Mouse (Mus musculus): Measurements from ENCODE around the gene Tmcc3. TPM values are rescaled to one million over a fixed set of nuclear protein-coding genes. Genes with fewer than 3 reads are reported as not detected.
A peak's percentile ranks its signal among the peaks of the same experiment; 100 is the strongest.

Gene Tmcc3
- polyA plus RNA-seq, 1 experiment from 2014 or later: 12.5 TPM

DNA sequence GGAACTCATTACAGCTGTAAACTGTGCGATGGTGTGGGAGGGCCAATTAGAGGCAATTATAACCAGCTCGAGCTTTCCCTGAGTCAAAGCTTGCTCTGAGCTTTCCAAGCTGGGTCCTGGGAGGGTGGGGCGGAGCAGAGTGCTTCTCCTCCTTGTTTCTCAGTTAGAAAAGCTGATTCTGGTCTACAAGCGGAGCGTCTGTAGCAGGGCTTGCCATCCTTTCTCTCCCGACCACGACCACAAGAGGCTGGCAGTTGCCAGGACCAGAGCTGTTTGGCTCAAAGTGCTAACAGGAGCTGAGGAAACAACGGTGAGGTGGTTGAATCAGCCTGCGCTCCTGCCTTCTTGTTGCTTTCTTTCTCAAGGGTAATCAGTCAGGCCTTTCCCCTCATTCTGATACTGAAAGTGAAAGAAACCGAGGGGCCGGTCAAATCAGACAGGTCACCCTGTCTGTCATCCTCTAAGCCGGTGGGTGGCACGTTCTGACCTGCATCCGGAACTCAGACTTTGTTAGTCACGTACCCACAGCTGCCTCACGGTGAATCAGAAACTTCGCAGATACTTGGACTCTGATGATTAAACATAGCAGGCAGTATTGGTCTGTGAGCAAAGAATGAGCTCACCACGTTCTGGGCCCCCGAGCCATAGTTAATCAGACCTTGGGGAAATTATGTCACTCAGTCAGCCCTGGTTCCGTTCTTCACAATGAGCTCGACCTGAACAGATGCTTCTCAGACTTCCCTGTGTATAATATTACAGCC lies 233.7 kb downstream of the Tmcc3 start:
- 19% methylated on average over 21 of the region's 21 CpGs for WGBS
- Histone ChIP-seq H3K27ac (no peak overlapping the region), H3K36me3 (replicated peaks; ENCODE audit: control insufficient read depth, insufficient read depth) (no peaks in the 10 kb centered on the region), H3K4me3 (replicated peaks; ENCODE audit: low read length) (no peak overlapping the region), H3K9me3 (ENCODE audit: control insufficient read depth, low read length) (0 out of 2 replicates have a peak, but pooled peaks cover 8% of the 10 kb centered on the region), H3K4me2 (replicated peaks) (peak overlapping the region; percentile 32), H3K4me1 (replicated peaks; ENCODE audit: control insufficient read depth, insufficient read depth, low read length) (peaks cover 25% of the 10 kb centered on the region), H3K27me3 (ENCODE audit: control insufficient read depth, insufficient read depth, low read length) (no peaks in the 10 kb centered on the region), H3K9ac (peak overlapping the region; percentile 28; the same call in 1 of the 2 replicates)
- ATAC-seq (ENCODE audit: low FRiP score): peak; percentile 64; the same call in 1 of the 2 replicates
- DNase-seq (ENCODE audit: low spot score): peak; percentile 49

DNA sequence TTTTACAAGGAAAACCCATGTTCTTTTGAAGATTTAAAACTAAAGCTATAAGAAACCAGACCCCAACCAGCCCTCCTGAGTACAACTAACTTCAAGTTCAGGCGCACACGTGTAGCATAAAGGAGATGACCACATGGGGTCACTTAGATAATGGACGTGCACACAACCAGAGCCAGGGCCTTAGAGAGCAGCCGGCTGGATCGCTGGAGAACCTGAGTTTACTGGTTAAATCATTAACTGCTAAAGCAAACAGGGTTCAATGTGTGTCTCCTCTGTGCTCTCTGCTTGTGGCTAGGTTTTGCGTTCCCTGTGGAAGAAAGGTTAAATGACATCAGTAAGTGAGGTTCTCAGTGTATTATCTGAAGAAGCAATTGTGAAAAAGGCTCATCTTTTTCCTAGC lies 234.9 kb downstream of the Tmcc3 start:
- no peaks in the 10 kb centered on the region for H3K36me3 ChIP-seq (replicated peaks; ENCODE audit: control insufficient read depth, insufficient read depth)
- peaks cover 29% of the 10 kb centered on the region for H3K4me1 ChIP-seq (replicated peaks; ENCODE audit: control insufficient read depth, insufficient read depth, low read length)
- DNase-seq (ENCODE audit: low spot score) (no peak), ATAC-seq (ENCODE audit: low FRiP score) (no peak)
- WGBS: 64% methylated on average over 6 of the region's 6 CpGs
- H3K27ac ChIP-seq: no peak overlapping the region
- H3K9ac ChIP-seq: no peak overlapping the region
- 0 out of 2 replicates have a peak, but pooled peaks cover 2% of the 10 kb centered on the region for H3K9me3 ChIP-seq (ENCODE audit: control insufficient read depth, low read length)
- H3K4me2 ChIP-seq (replicated peaks): no peak overlapping the region
- H3K27me3 ChIP-seq (ENCODE audit: control insufficient read depth, insufficient read depth, low read length): no peaks in the 10 kb centered on the region
- no peak overlapping the region for H3K4me3 ChIP-seq (replicated peaks; ENCODE audit: low read length)

DNA sequence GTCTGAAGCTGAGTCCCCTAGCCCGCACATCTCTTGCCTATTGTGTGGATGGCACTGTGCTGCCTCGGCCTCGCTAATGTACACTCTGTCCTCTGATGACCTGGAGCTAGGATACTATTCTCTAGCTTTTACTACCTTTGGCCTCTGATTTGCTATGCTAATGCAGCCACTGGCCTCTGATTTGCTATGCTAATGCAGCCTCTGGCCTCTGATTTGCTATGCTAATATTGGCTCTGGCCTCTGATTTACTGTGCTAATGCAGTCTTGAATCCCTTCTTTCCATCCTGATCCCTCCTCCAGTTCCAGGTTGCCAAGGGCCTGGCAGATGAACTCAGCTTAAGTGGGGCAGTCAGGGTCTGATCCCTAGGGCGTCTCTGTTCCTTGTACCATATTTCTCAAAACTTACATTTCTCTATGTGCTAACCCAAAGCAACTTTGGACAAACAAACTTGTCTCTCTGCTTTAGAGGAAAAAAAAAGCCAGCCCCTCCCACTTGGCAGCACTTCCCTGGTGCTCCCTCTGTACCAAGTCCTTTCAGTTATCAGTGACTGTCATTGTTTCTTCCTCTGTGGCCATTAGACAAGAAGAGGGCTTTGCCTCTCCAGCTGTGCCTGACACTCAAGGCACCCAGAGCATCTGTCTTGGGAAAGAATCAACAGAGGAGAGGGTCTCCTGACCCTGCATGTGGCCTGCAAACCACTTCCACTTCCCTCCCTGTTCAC lies 237.9 kb downstream of the Tmcc3 start:
- Histone ChIP-seq H3K4me2 (replicated peaks) (no peak overlapping the region), H3K9me3 (ENCODE audit: control insufficient read depth, low read length) (no peaks in the 10 kb centered on the region), H3K36me3 (replicated peaks; ENCODE audit: control insufficient read depth, insufficient read depth) (no peaks in the 10 kb centered on the region), H3K4me3 (replicated peaks; ENCODE audit: low read length) (no peak overlapping the region), H3K27ac (no peak overlapping the region), H3K4me1 (replicated peaks; ENCODE audit: control insufficient read depth, insufficient read depth, low read length) (peaks cover 18% of the 10 kb centered on the region), H3K9ac (no peak overlapping the region), H3K27me3 (ENCODE audit: control insufficient read depth, insufficient read depth, low read length) (no peaks in the 10 kb centered on the region)
- WGBS: 42% methylated on average over 4 of the region's 4 CpGs
- DNase-seq (ENCODE audit: low spot score): no peak
- ATAC-seq (ENCODE audit: low FRiP score): no peak

DNA sequence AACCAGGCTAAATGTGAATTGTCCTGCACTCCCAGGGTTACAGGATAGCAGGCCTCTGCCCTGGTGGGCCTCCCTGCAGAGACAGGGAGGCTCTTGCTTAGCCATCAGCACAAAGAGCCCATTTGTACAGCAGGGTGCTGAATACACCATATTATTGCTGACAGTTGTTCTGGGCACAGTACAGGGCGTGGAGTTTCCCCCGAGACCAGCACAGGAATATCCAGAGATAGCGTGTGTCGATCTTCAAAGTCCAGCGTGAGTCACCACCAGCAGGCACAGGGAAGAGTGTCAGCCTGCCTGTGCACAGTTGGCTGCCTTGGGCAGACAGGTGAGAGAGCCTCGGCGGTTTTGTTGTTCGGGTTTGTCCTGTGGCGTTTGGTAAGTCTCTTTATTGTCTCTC lies 238.9 kb downstream of the Tmcc3 start:
- 52% methylated on average over 9 of the region's 9 CpGs for WGBS

DNA sequence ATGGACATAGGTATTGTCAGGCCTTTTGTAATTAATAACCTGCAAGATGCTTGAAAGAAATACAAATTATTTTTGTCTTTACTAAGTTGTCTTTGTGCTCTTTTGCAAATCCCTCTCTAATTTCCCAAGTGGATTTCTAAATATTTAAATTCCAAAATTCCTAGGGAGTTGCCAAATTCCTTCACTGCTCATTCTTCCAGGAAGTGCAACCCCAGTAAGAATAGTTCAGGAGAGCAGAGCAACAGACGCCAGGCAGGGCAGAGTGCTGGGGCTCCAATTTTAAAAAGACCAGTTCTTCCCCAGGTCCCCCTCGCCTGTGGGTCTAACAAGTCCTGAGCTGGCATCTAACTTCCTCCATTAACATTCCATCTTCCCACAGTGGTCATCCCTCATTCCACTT lies 239.3 kb downstream of the Tmcc3 start:
- H3K27ac ChIP-seq: no peak overlapping the region
- H3K36me3 ChIP-seq (replicated peaks; ENCODE audit: control insufficient read depth, insufficient read depth): no peaks in the 10 kb centered on the region
- no peak overlapping the region for H3K9ac ChIP-seq
- H3K4me2 ChIP-seq (replicated peaks): no peak overlapping the region
- DNase-seq (ENCODE audit: low spot score) (no peak), ATAC-seq (ENCODE audit: low FRiP score) (no peak)
- 70% methylated on average over 2 of the region's 2 CpGs for WGBS
- peaks cover 4% of the 10 kb centered on the region; the same call in 1 of the 2 replicates for H3K4me1 ChIP-seq (replicated peaks; ENCODE audit: control insufficient read depth, insufficient read depth, low read length)
- no peaks in the 10 kb centered on the region for H3K27me3 ChIP-seq (ENCODE audit: control insufficient read depth, insufficient read depth, low read length)
- no peaks in the 10 kb centered on the region for H3K9me3 ChIP-seq (ENCODE audit: control insufficient read depth, low read length)
- H3K4me3 ChIP-seq (replicated peaks; ENCODE audit: low read length): no peak overlapping the region

More for the DNA sequence above, 238.9 kb downstream of the Tmcc3 start:
- H3K36me3 ChIP-seq (replicated peaks; ENCODE audit: control insufficient read depth, insufficient read depth): no peaks in the 10 kb centered on the region
- H3K4me1 ChIP-seq (replicated peaks; ENCODE audit: control insufficient read depth, insufficient read depth, low read length): peaks cover 8% of the 10 kb centered on the region; the same call in 1 of the 2 replicates
- H3K27me3 ChIP-seq (ENCODE audit: control insufficient read depth, insufficient read depth, low read length): no peaks in the 10 kb centered on the region
- H3K4me3 ChIP-seq (replicated peaks; ENCODE audit: low read length): no peak overlapping the region
- H3K27ac ChIP-seq: no peak overlapping the region
- H3K9me3 ChIP-seq (ENCODE audit: control insufficient read depth, low read length): no peaks in the 10 kb centered on the region
- H3K4me2 ChIP-seq (replicated peaks): no peak overlapping the region
- ATAC-seq (ENCODE audit: low FRiP score) (no peak), DNase-seq (ENCODE audit: low spot score) (no peak)
- no peak overlapping the region for H3K9ac ChIP-seq

DNA sequence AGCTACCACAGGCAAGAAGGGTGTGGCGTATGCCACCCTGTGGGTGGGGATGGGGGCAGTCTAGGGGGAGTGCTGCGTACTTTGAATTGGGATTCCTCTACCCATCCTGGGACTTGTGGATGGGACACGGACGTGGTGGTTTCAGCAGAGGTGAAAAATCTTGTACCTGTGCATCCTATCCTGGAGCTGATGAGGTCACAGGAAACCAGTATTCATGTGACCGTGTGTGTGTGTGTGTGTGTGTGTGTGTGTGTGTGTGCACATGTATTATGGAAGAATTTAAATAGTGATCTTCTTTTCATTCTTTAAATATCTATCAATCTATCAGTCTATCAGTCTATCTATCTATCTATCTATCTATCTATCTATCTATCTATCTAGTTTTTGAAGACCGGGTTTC lies 239.8 kb downstream of the Tmcc3 start:
- 92% methylated on average over 6 of the region's 6 CpGs for WGBS
- Histone ChIP-seq H3K4me2 (replicated peaks) (no peak overlapping the region), H3K36me3 (replicated peaks; ENCODE audit: control insufficient read depth, insufficient read depth) (no peaks in the 10 kb centered on the region), H3K4me1 (replicated peaks; ENCODE audit: control insufficient read depth, insufficient read depth, low read length) (peaks cover 4% of the 10 kb centered on the region; the same call in 1 of the 2 replicates), H3K4me3 (replicated peaks; ENCODE audit: low read length) (no peak overlapping the region), H3K27ac (no peak overlapping the region), H3K9ac (no peak overlapping the region), H3K9me3 (ENCODE audit: control insufficient read depth, low read length) (no peaks in the 10 kb centered on the region), H3K27me3 (ENCODE audit: control insufficient read depth, insufficient read depth, low read length) (no peaks in the 10 kb centered on the region)
- DNase-seq (ENCODE audit: low spot score) (no peak), ATAC-seq (ENCODE audit: low FRiP score) (no peak)

DNA sequence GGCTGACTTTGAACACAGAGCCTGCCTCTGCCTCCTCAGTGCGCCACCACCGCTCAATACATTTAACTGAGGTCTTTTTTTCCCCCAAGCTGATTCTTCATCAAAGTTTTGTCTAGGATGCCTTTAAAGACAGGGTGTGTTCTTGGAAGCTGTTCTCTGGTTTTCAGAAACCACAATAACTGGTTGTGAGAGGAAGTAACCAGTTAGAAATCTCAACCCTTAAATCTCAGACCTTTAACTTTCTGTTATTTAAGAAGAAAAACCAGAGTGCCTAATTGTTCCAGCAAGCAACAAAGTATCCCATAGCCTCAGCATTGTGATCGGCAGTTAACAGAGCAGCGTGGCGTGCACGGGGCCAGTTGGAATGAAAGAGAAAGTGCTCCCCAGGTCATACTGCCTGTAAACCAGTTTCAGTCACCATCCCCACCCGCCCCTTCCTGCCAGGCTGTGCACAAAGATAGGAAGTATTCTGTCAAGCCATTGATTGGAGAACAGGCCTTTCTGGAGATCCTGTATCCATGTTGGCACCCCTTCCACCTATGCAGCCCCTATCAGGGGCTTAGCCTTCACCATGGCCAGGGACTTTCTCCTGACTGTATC lies 240.3 kb downstream of the Tmcc3 start:
- H3K4me1 ChIP-seq (replicated peaks; ENCODE audit: control insufficient read depth, insufficient read depth, low read length): peaks cover 4% of the 10 kb centered on the region; the same call in 1 of the 2 replicates
- no peak for DNase-seq (ENCODE audit: low spot score)
- H3K27ac ChIP-seq: no peak overlapping the region
- no peak overlapping the region for H3K9ac ChIP-seq
- 76% methylated on average over 7 of the region's 7 CpGs for WGBS
- no peak overlapping the region for H3K4me2 ChIP-seq (replicated peaks)
- no peaks in the 10 kb centered on the region for H3K27me3 ChIP-seq (ENCODE audit: control insufficient read depth, insufficient read depth, low read length)
- H3K4me3 ChIP-seq (replicated peaks; ENCODE audit: low read length): no peak overlapping the region
- no peaks in the 10 kb centered on the region for H3K9me3 ChIP-seq (ENCODE audit: control insufficient read depth, low read length)
- no peaks in the 10 kb centered on the region for H3K36me3 ChIP-seq (replicated peaks; ENCODE audit: control insufficient read depth, insufficient read depth)
- no peak for ATAC-seq (ENCODE audit: low FRiP score)

DNA sequence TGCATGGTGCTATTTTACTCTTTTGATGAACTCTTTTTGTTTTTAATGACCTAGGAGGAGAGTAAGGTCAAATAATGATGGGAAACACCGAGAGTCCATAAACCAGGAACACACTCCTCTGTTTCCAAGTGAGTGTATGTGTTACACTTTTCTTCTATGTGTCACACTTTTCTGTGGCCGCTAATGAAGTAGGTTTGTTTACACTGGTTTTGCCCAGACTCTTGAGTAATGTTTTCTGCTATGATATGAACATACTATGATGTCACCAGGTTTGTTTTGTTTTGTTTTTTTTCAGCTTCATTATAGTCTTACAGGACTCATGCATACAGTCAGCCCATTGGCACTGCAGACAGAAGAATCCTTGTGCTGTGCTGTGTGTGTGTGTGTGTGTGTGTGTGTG lies 243.6 kb downstream of the Tmcc3 start:
- Histone ChIP-seq H3K4me2 (replicated peaks) (no peak overlapping the region), H3K9ac (no peak overlapping the region), H3K9me3 (ENCODE audit: control insufficient read depth, low read length) (no peaks in the 10 kb centered on the region), H3K27me3 (ENCODE audit: control insufficient read depth, insufficient read depth, low read length) (no peaks in the 10 kb centered on the region), H3K4me3 (replicated peaks; ENCODE audit: low read length) (no peak overlapping the region), H3K36me3 (replicated peaks; ENCODE audit: control insufficient read depth, insufficient read depth) (no peaks in the 10 kb centered on the region), H3K4me1 (replicated peaks; ENCODE audit: control insufficient read depth, insufficient read depth, low read length) (0 out of 2 replicates have a peak, but pooled peaks cover 4% of the 10 kb centered on the region), H3K27ac (no peak overlapping the region)
- DNase-seq (ENCODE audit: low spot score) (no peak), ATAC-seq (ENCODE audit: low FRiP score) (no peak)
- WGBS: 77% methylated on average over 2 of the region's 2 CpGs

DNA sequence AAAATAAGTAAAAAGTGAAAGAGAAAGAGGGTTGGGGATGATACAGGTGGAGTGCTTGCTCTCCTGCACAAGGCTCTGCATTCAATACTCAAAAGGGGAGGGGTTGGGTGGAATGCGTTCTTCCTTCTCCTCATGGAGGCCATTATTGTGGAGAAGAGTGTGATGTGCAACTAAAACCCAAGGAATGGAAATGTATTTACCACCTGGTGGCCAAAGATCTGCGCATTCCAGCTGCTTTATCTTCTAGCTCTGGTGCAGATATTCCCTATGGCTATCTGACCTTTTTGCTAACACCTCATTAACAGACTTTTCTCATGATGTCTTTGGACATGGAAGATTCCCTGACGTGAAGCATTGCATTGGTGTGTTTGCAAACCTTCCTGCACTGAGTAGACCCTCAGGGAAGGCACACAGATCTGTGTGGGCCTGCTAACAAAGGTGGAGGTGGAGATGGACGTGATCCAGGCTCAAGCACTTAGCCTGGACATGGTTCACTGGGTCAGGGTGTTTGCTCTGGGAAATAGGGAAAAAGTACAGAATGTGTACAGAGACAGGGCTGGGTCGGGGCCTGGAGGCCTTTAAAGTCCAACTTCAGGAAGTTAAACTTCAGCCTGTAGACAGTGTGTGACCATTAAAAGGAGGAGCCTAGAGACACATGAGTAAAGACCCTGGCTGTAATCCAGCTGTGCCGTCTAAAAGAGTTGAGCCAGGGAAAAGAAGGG lies 245.8 kb downstream of the Tmcc3 start:
- Histone ChIP-seq H3K9me3 (ENCODE audit: control insufficient read depth, low read length) (no peaks in the 10 kb centered on the region), H3K9ac (no peak overlapping the region), H3K27ac (no peak overlapping the region), H3K4me1 (replicated peaks; ENCODE audit: control insufficient read depth, insufficient read depth, low read length) (no peaks in the 10 kb centered on the region), H3K36me3 (replicated peaks; ENCODE audit: control insufficient read depth, insufficient read depth) (no peaks in the 10 kb centered on the region), H3K4me2 (replicated peaks) (no peak overlapping the region), H3K4me3 (replicated peaks; ENCODE audit: low read length) (no peak overlapping the region), H3K27me3 (ENCODE audit: control insufficient read depth, insufficient read depth, low read length) (no peaks in the 10 kb centered on the region)
- DNase-seq (ENCODE audit: low spot score) (no peak), ATAC-seq (ENCODE audit: low FRiP score) (no peak)
- WGBS: 79% methylated on average over 6 of the region's 6 CpGs
